Mouse (Mus musculus): Measurements from ENCODE around the gene Kctd21. TPM values are rescaled to one million over a fixed set of nuclear protein-coding genes. Genes with fewer than 3 reads are reported as not detected.

The Kctd21 gene
- polyA plus RNA-seq, 1 experiment from 2014 or later: 5.1 TPM

DNA sequence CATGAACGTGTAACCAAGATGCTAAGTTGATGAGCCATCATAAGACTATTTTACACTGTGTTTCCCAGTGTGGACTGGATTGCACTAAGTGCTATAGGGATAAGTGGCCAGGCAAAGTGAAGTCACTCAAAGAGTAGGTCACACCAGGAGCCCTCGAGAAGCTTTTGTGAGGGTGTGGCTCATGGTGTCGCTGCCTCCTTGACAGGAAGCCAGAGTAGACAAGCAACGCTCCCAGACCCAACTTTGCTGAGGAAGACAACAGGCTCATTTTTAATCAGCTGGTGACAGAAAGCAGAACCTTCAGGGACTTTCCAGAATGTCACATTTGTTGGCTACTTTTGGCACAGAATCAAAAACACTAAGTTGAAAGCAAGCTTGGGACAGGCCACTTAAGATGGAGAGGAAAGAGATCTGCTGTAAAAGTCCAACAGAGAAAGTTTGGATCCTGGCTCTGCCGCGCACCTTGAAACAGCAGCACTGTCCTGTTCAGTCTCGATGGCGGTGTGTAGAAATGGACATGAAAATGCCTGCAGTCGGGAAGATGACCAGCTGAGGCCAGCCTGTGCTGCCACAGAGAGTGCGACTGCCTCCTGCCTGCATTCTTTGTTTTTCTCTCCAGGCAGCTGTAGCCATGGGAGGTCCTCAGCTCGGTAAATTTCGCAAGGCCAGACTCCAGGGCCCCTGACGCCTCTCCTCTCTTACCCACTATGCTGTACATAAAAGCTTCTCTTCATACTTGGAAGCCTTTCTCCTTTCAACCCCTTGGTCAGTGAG is 23.1 kb downstream of the Kctd21 start:
- H3K4me1 ChIP-seq: no peaks in the 10 kb centered on the region
- 51% methylated on average over 13 of the region's 13 CpGs for WGBS
- H3K9ac ChIP-seq: no peak overlapping the region
- no peaks in the 10 kb centered on the region for H3K36me3 ChIP-seq
- no peak overlapping the region for H3K4me3 ChIP-seq
- H3K9me3 ChIP-seq: no peaks in the 10 kb centered on the region
- 0 out of 2 replicates have a peak, but pooled peaks cover 3% of the 10 kb centered on the region for H3K27me3 ChIP-seq
- no peak overlapping the region for H3K4me2 ChIP-seq (replicated peaks)
- H3K27ac ChIP-seq: no peak overlapping the region
- ATAC-seq (ENCODE audit: low FRiP score, low read depth): no peak

DNA sequence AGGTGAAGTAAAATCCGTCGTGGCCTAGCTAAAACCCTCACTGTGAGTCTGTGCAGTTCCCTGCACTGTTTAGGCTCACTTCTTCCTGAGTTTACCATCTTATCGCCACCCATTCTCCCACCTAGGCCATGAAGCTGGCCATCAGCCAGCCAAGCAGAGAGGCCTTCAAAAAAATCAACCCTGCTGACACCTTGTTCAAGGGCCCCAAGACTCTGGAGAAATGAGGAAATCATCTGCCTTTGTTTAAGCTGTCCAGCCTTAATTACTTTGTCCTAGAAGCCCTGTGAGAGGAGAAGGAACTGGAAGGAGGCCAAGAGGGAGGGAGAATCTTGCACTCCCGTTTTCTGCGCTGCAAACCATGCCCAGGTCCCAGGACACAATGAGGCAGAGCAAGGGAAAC is 24.1 kb downstream of the Kctd21 start:
- H3K9me3 ChIP-seq: no peaks in the 10 kb centered on the region
- H3K9ac ChIP-seq: no peak overlapping the region
- H3K36me3 ChIP-seq: no peaks in the 10 kb centered on the region
- no peak overlapping the region for H3K4me2 ChIP-seq (replicated peaks)
- ATAC-seq (ENCODE audit: low FRiP score, low read depth): no peak
- H3K27me3 ChIP-seq: peaks cover 8% of the 10 kb centered on the region; the same call in 1 of the 2 replicates
- no peak overlapping the region for H3K4me3 ChIP-seq
- H3K27ac ChIP-seq: no peak overlapping the region
- WGBS: 87% methylated on average over 5 of the region's 5 CpGs
- no peaks in the 10 kb centered on the region for H3K4me1 ChIP-seq

DNA sequence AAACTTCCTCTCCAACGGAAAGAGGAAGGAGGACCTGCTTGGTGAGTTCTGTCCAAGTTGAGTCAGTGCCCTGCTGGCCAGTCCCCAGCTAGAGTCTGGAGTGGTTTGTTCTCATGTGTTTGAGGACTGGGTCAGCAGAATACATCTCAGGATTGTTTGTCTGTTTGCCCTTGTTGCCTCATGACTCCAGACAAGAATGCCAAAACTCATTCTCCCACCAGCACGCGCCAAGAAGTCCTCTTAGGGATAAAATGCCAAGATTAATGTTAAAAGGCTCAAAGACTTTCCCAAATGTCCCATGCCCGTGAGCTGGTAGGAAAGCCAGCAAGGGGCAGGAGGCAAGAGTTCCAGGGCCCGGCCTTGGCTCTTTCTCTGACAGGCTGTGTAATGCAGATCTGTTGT is 24.7 kb downstream of the Kctd21 start:
- H3K9ac ChIP-seq: no peak overlapping the region
- H3K4me3 ChIP-seq: no peak overlapping the region
- no peak for ATAC-seq (ENCODE audit: low FRiP score, low read depth)
- H3K27ac ChIP-seq: no peak overlapping the region
- H3K4me1 ChIP-seq: no peaks in the 10 kb centered on the region
- H3K9me3 ChIP-seq: no peaks in the 10 kb centered on the region
- H3K36me3 ChIP-seq: no peaks in the 10 kb centered on the region
- 78% methylated on average over 5 of the region's 5 CpGs for WGBS
- no peak overlapping the region for H3K4me2 ChIP-seq (replicated peaks)
- peaks cover 8% of the 10 kb centered on the region; the same call in 1 of the 2 replicates for H3K27me3 ChIP-seq

DNA sequence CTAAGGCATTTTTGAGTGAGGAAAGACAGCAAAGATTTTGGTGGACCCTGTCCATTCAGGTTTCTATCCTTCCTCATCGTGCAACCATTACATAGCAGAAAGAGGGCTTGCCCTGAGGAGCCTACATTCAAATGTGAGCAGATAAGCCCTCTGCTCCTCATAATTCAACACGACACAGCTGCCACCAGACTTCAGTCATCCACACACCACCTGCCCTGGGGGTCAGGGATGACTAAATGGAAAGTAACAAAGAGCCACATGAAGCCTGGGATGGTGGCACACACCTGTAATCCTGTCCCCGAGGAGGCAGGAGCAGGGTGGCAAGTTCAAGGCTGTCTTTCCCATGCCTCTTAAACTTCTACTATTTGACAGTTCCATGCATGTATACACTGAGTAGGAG is 25.7 kb downstream of the Kctd21 start:
- no peaks in the 10 kb centered on the region for H3K36me3 ChIP-seq
- H3K9ac ChIP-seq: no peak overlapping the region
- no peak for ATAC-seq (ENCODE audit: low FRiP score, low read depth)
- no peaks in the 10 kb centered on the region for H3K4me1 ChIP-seq
- H3K4me3 ChIP-seq: no peak overlapping the region
- WGBS: 73% methylated on average over 3 of the region's 3 CpGs
- H3K27me3 ChIP-seq: peaks cover 8% of the 10 kb centered on the region; the same call in 1 of the 2 replicates
- no peak overlapping the region for H3K4me2 ChIP-seq (replicated peaks)
- no peak overlapping the region for H3K27ac ChIP-seq
- no peaks in the 10 kb centered on the region for H3K9me3 ChIP-seq

DNA sequence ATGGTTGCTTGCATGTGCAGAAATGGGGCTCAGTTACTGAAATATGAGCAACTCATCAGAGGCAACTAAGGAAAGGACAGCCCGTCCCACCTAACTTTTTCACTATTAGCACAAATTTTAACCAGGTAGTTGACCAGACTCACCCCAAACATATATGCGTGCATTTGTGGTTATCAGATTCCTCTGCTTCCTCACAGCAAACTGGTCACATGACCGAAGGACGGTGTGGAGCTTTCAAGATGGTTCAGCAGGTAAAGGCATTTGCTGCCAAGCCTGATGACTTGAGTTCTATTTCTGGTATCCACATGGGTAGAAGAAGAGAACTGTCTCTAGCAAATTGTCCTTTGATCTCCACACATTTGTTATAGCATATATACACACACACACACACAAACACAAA is 26.2 kb downstream of the Kctd21 start:
- H3K9me3 ChIP-seq: no peaks in the 10 kb centered on the region
- H3K4me3 ChIP-seq: no peak overlapping the region
- H3K4me2 ChIP-seq (replicated peaks): no peak overlapping the region
- WGBS: 90% methylated on average over 4 of the region's 4 CpGs
- no peak for ATAC-seq (ENCODE audit: low FRiP score, low read depth)
- no peaks in the 10 kb centered on the region for H3K36me3 ChIP-seq
- H3K27me3 ChIP-seq: peaks cover 8% of the 10 kb centered on the region; the same call in 1 of the 2 replicates
- no peaks in the 10 kb centered on the region for H3K4me1 ChIP-seq
- H3K9ac ChIP-seq: no peak overlapping the region
- H3K27ac ChIP-seq: no peak overlapping the region

DNA sequence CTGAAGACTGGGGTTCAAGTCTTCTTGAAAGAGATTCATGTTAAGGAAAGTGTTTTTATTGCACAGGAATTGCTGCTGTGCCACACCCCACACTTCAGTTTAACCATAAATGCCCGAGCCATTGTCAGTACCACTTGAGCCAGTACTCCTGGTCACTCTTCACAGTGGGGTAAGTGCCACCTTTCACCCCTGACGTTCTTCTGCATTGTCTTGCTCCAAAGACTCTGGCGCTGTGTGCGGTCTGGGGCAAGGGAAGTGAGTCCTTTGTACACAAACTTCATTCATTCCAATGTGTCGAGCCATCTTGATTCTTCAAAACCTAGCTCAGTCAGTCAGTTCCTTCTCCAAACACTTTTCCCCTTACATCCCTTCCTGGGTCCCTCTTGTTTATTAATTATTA is 28.0 kb downstream of the Kctd21 start:
- Histone ChIP-seq H3K4me1 (no peaks in the 10 kb centered on the region), H3K27me3 (peaks cover 8% of the 10 kb centered on the region; the same call in 1 of the 2 replicates), H3K4me2 (replicated peaks) (no peak overlapping the region), H3K4me3 (no peak overlapping the region), H3K36me3 (no peaks in the 10 kb centered on the region), H3K9me3 (no peaks in the 10 kb centered on the region), H3K27ac (no peak overlapping the region), H3K9ac (no peak overlapping the region)
- ATAC-seq (ENCODE audit: low FRiP score, low read depth): no peak
- 80% methylated on average over 5 of the region's 5 CpGs for WGBS

DNA sequence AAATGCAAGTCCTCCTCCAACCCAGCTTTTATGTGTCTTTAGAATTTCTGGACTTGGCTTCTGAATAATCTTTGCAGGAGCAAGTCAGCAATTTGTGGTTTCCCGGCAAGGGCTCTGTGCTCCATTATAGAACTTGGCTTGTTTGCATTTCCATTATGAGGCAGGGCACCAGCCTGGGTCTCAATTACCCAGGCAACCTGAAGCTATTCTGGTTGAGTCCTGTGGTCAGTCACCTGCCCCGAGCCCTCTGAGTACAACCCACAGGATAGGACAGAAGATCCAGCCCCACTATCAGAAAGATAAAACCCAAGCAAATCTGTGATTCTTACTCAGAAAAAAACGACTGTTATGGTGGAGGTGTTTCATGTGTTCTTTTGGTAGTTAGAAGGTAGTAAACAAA is 28.8 kb downstream of the Kctd21 start:
- Histone ChIP-seq H3K27me3 (peaks cover 8% of the 10 kb centered on the region; the same call in 1 of the 2 replicates), H3K36me3 (no peaks in the 10 kb centered on the region), H3K27ac (no peak overlapping the region), H3K4me3 (no peak overlapping the region), H3K9me3 (no peaks in the 10 kb centered on the region), H3K4me1 (no peaks in the 10 kb centered on the region), H3K9ac (no peak overlapping the region), H3K4me2 (replicated peaks) (no peak overlapping the region)
- no peak for ATAC-seq (ENCODE audit: low FRiP score, low read depth)
- WGBS: 62% methylated on average over 3 of the region's 3 CpGs

DNA sequence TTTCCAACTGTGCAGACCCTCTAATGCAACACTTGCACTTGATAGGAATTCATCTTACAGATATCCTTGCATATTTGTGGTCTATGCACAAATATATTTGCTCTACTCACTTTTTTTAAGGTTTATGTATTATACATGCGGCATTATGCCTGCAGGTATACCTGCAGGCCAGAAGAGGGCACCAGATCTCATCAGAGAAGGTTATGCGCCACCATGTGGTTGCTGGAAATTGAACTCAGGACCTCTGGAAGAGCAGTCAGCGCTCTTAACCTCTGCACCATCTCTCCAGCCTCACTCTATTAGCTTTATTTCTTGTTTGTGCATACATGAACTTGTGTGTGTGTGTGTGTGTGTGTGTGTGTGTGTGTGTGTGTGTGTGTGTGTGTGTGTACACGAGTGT is 29.3 kb downstream of the Kctd21 start:
- Histone ChIP-seq H3K9ac (no peak overlapping the region), H3K9me3 (no peaks in the 10 kb centered on the region), H3K36me3 (no peaks in the 10 kb centered on the region), H3K27me3 (peaks cover 8% of the 10 kb centered on the region; the same call in 1 of the 2 replicates), H3K4me3 (no peak overlapping the region), H3K4me1 (no peaks in the 10 kb centered on the region), H3K27ac (no peak overlapping the region), H3K4me2 (replicated peaks) (no peak overlapping the region)
- no peak for ATAC-seq (ENCODE audit: low FRiP score, low read depth)
- WGBS: 35% methylated on average over 4 of the region's 4 CpGs

DNA sequence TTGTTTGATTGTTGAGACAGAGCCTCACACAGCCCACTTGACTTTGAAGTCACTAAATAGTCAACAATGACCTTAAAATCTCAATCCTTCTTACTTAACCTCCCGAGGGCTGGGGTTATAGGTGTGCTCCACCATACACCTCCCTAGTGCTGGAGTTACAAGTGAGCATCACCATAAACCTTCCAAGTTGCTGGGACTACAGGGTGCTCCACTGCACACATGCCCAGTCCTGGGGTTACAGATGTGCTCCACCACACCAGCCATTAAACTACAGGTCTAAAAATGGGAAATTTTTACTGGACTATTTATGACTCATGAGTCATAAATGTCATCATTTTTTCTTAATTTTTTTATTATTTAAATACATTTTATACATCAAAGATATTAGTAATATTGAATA is 33.8 kb downstream of the Kctd21 start:
- H3K4me1 ChIP-seq: peaks cover 3% of the 10 kb centered on the region
- no peak overlapping the region for H3K4me2 ChIP-seq (replicated peaks)
- no peak overlapping the region for H3K4me3 ChIP-seq
- H3K27ac ChIP-seq: no peak overlapping the region
- H3K9ac ChIP-seq: no peak overlapping the region
- 65% methylated on average over 1 of the region's 1 CpGs for WGBS
- ATAC-seq (ENCODE audit: low FRiP score, low read depth): no peak
- peaks cover 1% of the 10 kb centered on the region; the same call in 1 of the 2 replicates for H3K27me3 ChIP-seq
- no peaks in the 10 kb centered on the region for H3K9me3 ChIP-seq
- no peaks in the 10 kb centered on the region for H3K36me3 ChIP-seq

DNA sequence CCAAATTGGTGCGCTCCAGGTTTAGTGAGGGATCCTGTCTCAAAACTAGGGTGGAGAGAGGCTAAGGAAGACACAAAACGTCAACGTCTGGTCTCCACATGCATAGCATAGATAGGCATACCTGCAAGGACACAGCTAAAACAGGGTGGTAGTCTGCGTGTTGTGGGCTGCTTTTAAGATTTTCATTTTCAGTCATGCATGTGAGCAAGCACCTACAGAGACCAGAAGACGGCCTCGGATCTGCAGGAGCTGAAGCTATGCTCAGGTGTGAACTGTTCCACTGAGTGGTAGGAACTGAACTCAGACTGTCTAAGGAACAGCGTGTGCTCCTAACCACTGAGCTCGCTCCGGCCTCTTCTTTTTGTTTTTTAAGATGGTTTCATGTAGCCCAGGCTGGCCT is 43.0 kb downstream of the Kctd21 start:
- ATAC-seq (ENCODE audit: low FRiP score, low read depth): no peak
- whole genome bisulfite sequencing: 94% methylated on average over 9 of the region's 9 CpGs
- H3K9ac ChIP-seq: no peak overlapping the region
- H3K4me1 ChIP-seq: peaks cover 11% of the 10 kb centered on the region
- H3K27ac ChIP-seq: no peak overlapping the region
- no peak overlapping the region for H3K4me2 ChIP-seq (replicated peaks)
- H3K27me3 ChIP-seq: no peaks in the 10 kb centered on the region
- peaks cover 56% of the 10 kb centered on the region for H3K36me3 ChIP-seq
- no peak overlapping the region for H3K4me3 ChIP-seq
- H3K9me3 ChIP-seq: no peaks in the 10 kb centered on the region

DNA sequence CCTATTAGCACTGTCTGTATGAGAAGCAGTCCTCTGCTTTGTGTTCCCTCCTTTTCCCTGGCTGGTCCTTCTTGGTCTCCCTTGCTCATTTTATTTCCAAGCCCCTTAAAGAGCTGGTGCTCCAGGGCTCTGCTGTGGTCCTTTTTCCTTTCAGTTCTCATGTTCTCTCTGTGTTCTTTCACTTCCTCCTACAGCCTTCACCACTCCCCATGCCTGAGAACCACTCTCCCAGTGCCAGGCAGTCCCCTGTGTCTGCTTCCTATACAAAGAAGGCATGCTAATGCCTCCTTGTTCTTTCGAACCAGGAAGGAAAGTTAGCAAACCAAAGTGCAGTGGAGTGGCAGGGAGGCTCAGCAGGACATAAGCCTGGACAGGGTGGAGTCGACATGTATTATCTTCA is 43.8 kb downstream of the Kctd21 start:
- WGBS: 84% methylated on average over 2 of the region's 2 CpGs
- peaks cover 61% of the 10 kb centered on the region for H3K36me3 ChIP-seq

DNA sequence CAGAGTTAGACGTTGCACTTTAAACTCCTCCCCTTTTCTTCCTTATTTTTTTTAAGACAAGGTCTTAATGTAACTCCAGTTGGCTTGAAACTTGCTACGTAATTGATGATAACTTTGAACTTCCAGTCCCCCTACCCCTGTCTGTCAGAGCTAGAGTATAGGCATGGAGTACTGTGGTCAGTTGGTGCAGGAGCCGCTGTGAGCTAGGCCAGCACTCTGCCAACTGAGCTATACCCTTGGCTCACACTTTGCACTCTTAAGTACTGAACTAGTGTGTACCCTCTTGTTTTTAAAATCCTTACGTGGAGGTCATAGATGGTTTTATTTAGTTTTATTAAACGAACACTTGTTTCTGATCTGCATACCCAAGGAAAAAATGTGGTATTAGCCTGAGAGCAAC is 47.2 kb downstream of the Kctd21 start:
- WGBS: 92% methylated on average over 5 of the region's 5 CpGs
- no peaks in the 10 kb centered on the region for H3K4me1 ChIP-seq
- H3K9me3 ChIP-seq: no peaks in the 10 kb centered on the region
- H3K9ac ChIP-seq: no peak overlapping the region
- no peak for ATAC-seq (ENCODE audit: low FRiP score, low read depth)
- peaks cover 85% of the 10 kb centered on the region for H3K36me3 ChIP-seq
- no peak overlapping the region for H3K4me2 ChIP-seq (replicated peaks)
- no peak overlapping the region for H3K27ac ChIP-seq
- H3K27me3 ChIP-seq: no peaks in the 10 kb centered on the region
- H3K4me3 ChIP-seq: no peak overlapping the region

More for the DNA sequence above, 43.8 kb downstream of the Kctd21 start:
- Histone ChIP-seq H3K9ac (no peak overlapping the region), H3K9me3 (no peaks in the 10 kb centered on the region), H3K4me3 (no peak overlapping the region), H3K27ac (no peak overlapping the region), H3K4me1 (peaks cover 8% of the 10 kb centered on the region), H3K27me3 (no peaks in the 10 kb centered on the region), H3K4me2 (replicated peaks) (no peak overlapping the region)
- ATAC-seq (ENCODE audit: low FRiP score, low read depth): no peak
